Mouse (Mus musculus) inflammation-experienced regulatory T-cells (primary cell): ENCODE measurements around the gene Gm10696. TPM values are rescaled to one million over a fixed set of nuclear protein-coding genes. Genes with fewer than 3 reads are reported as not detected.

Experiments
- polyA plus RNA-seq, 2 experiments: library from polyadenylated mRNA; unstranded; fragments of 100-300 nt; shearing (Covaris generic); gene quantifications; one replicate each; pipeline ENCODE4 v1.2.1; 2017

Gm10696 gene
- under 1 TPM in 1 of 2 experiments, not detected in 1; 0.75 TPM for polyA plus RNA-seq

DNA sequence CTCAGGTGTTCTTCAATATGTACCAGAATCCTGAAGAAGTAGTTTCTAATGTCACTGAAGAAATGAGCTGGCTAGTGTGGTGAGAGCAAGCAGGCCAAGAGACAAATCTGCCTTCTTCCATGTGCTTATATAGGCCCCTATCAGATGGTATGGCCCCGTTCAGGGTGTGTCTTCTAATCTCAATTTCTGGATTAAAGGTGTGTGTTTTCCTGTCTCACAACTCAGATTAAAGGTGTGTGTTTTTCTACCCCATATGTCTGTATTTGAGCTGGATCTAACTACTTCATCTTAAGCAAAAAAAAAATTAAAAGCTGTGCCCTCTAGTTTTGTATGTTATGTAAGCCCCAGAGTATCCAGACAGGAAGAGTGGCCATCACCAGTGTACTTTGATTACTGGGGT is at the start of gene Gm10696:
Gm10696 (minus strand) TSS at position 101 of the 400 bp plus-strand sequence.

GRCm38 (mm10) chr3:94196414-94196813 is 18.4 kb upstream of the Gm10696 start, which contains the start of gene Gm5286:
Gene Gm5286 (plus strand): TSS chr3:94196714.

Other genes with a start within 250 kb of the Gm10696 start
- not detected for gene Gm9117, start 234.7 kb downstream of the Gm10696 start, polyA plus RNA-seq
- gene Tdpoz5, start 216.9 kb downstream of the Gm10696 start, polyA plus RNA-seq: under 1 TPM in 1 of 2 experiments, not detected in 1; 0.50 TPM
- gene Gm9125, start 123.3 kb downstream of the Gm10696 start, polyA plus RNA-seq: under 1 TPM in 1 of 2 experiments, not detected in 1; 0.39 TPM
- under 1 TPM in 1 of 2 experiments, not detected in 1; 0.50 TPM for gene Gm10697, start 105.5 kb downstream of the Gm10696 start, polyA plus RNA-seq
- gene Gm5286, start 18.5 kb upstream of the Gm10696 start, polyA plus RNA-seq: not detected
- gene Gm4778, start 85.8 kb upstream of the Gm10696 start, polyA plus RNA-seq: not detected
- 1 to 10 TPM; 7.5 to 8.9 TPM for gene Them4, start 131.9 kb upstream of the Gm10696 start, polyA plus RNA-seq
- not detected for gene Them5, start 163.9 kb upstream of the Gm10696 start, polyA plus RNA-seq
- gene C2cd4d, start 184.2 kb upstream of the Gm10696 start, polyA plus RNA-seq: not detected
- gene Rorc, start 194.6 kb upstream of the Gm10696 start, polyA plus RNA-seq: 1 to 10 TPM; 1.8 to 4.6 TPM
- under 1 TPM; 0.40 to 0.45 TPM for gene Lingo4, start 220.3 kb upstream of the Gm10696 start, polyA plus RNA-seq
- gene Tdrkh, start 235.1 kb upstream of the Gm10696 start, polyA plus RNA-seq: 1 to 10 TPM; 5.4 to 9.4 TPM